Mouse (Mus musculus) brain, adult 2 months (tissue): ENCODE measurements around the gene Spag16.

Experiments used
- DNase-seq: peaks from one replicate; pipeline ENCODE4 v3.0.0; 2011; ENCODE audit warnings: low read depth, low spot score

The Spag16 gene

GRCm38 (mm10) chr1:70082208-70082878, 255.6 kb downstream of the Spag16 start:
- peak; percentile 3 for DNase-seq

- DNase-seq, result no peak
These were observed 277.9 kb downstream of the Spag16 start for GRCm38 (mm10) chr1:70104683-70105082.

- DNase-seq, result no peak
These were observed 289.6 kb downstream of the Spag16 start for GRCm38 (mm10) chr1:70116212-70116982.

GRCm38 (mm10) chr1:70128035-70128434, 301.3 kb downstream of the Spag16 start:
- peak; percentile 60 for DNase-seq

- peak; percentile 1 for DNase-seq
These were observed 308.8 kb downstream of the Spag16 start for GRCm38 (mm10) chr1:70135547-70135946.

GRCm38 (mm10) chr1:70165343-70166158, 338.8 kb downstream of the Spag16 start:
- DNase-seq, result no peak

- no peak for DNase-seq
These were observed 353.5 kb downstream of the Spag16 start for GRCm38 (mm10) chr1:70180123-70180741.

- no peak for DNase-seq
These were observed 438.0 kb downstream of the Spag16 start for GRCm38 (mm10) chr1:70264815-70265214.

- no peak for DNase-seq
These were observed 439.2 kb downstream of the Spag16 start for GRCm38 (mm10) chr1:70265920-70266505.

- DNase-seq, result peak; percentile 39
These were observed 443.4 kb downstream of the Spag16 start for GRCm38 (mm10) chr1:70270139-70270538.

GRCm38 (mm10) chr1:70272753-70273152, 446.0 kb downstream of the Spag16 start:
- no peak for DNase-seq

GRCm38 (mm10) chr1:70279296-70279695, 452.5 kb downstream of the Spag16 start:
- no peak for DNase-seq

GRCm38 (mm10) chr1:70283388-70283787, 456.6 kb downstream of the Spag16 start:
- DNase-seq, result no peak

- no peak for DNase-seq
These were observed 457.4 kb downstream of the Spag16 start for GRCm38 (mm10) chr1:70284140-70284539.

GRCm38 (mm10) chr1:70316128-70316765, 489.5 kb downstream of the Spag16 start:
- DNase-seq, result peak; percentile 35

GRCm38 (mm10) chr1:70320951-70321350, 494.2 kb downstream of the Spag16 start:
- DNase-seq, result no peak

GRCm38 (mm10) chr1:70346179-70346578, 519.4 kb downstream of the Spag16 start:
- DNase-seq, result no peak

- peak; percentile 43 for DNase-seq
These were observed 524.6 kb downstream of the Spag16 start for GRCm38 (mm10) chr1:70351371-70351770.

GRCm38 (mm10) chr1:70354014-70354413, 527.2 kb downstream of the Spag16 start:
- DNase-seq, result no peak

GRCm38 (mm10) chr1:70371721-70372120, 545.0 kb downstream of the Spag16 start:
- DNase-seq, result peak; percentile 16

- DNase-seq, result peak; percentile 33
These were observed 553.3 kb downstream of the Spag16 start for GRCm38 (mm10) chr1:70380096-70380495.
